Mouse (Mus musculus) forebrain, embryonic 14.5 days (tissue): ENCODE measurements around the gene Mical3. TPM values are rescaled to one million over a fixed set of nuclear protein-coding genes. Genes with fewer than 3 reads are reported as not detected.
"Not testable (repeated sequence)": the region's sequence is repeated elsewhere in the genome, so short reads cannot be mapped to it uniquely, and the experiment has no call there.

Experiments used
- ATAC-seq: fragments of 200-750 bp; cut with Nextera tagmentation; 2 replicates; pipeline ENCODE4 v1.8.0; 2017; ENCODE audit warnings: mild to moderate bottlenecking, moderate library complexity
- DNase-seq: peaks from one replicate; pipeline ENCODE4 v3.0.0-alpha.2; 2015; ENCODE audit warnings: low spot score
- H3K27ac ChIP-seq: fragments of 300-500 bp; sonication (generic); 2 replicates; pipeline ENCODE4 v1.5.1; 2014; ENCODE audit warnings: low read depth, mild to moderate bottlenecking, control low read depth, low read length, moderate library complexity
- H3K27me3 ChIP-seq: fragments of 300-500 bp; sonication (generic); replicated peaks from 2 replicates; pipeline ENCODE4 v1.6.1; 2014; ENCODE audit warnings: low read length, control low read depth, mixed read lengths; ENCODE audit not compliant: control insufficient read depth, insufficient read depth
- H3K36me3 ChIP-seq: fragments of 300-500 bp; sonication (generic); 2 replicates; pipeline ENCODE4 v1.6.1; 2014; ENCODE audit warnings: low read length, control low read depth; ENCODE audit not compliant: control insufficient read depth, insufficient read depth
- H3K4me1 ChIP-seq: fragments of 300-500 bp; sonication (generic); 2 replicates; pipeline ENCODE4 v1.6.1; 2014; ENCODE audit warnings: antibody characterized with exemption, low read length, control low read depth; ENCODE audit not compliant: control insufficient read depth, insufficient read depth
- H3K4me2 ChIP-seq: fragments of 300-500 bp; sonication (generic); 2 replicates; pipeline ENCODE4 v1.6.1; 2014; ENCODE audit warnings: mild to moderate bottlenecking, control low read depth, low read length
- H3K4me3 ChIP-seq: fragments of 300-500 bp; sonication (generic); 2 replicates; pipeline ENCODE4 v1.5.1; 2014; ENCODE audit warnings: low read depth, low read length, control low read depth
- H3K9ac ChIP-seq: fragments of 300-500 bp; sonication (generic); 2 replicates; pipeline ENCODE4 v1.6.1; 2014; ENCODE audit warnings: mild to moderate bottlenecking, low read length, control low read depth, moderate library complexity
- H3K9me3 ChIP-seq: fragments of 300-500 bp; sonication (generic); replicated peaks from 2 replicates; pipeline ENCODE4 v1.6.1; 2016; ENCODE audit warnings: low read length, control low read depth, mixed read lengths; ENCODE audit not compliant: control insufficient read depth
- WGBS: fragments of 180-500 bp; shearing (Covaris S2); extraction: QIAGEN DNeasy Blood & Tissue Kit; methylation state at CpG from one replicate; pipeline ENCODE4 v1.1.7; 2014; 5-methylcytosine and 5-hydroxymethylcytosine counted together
- polyA plus RNA-seq: library from polyadenylated mRNA; unstranded; fragments of >200 nt; fragmentation: Nextera tagmentation; extraction: Ambion mirVana; gene quantifications from 2 replicates; pipeline ENCODE4 v1.2.1, GENCODE M21; 2014

Gene Mical3
- polyA plus RNA-seq, 1 experiment from 2014 or later, result 19.4 TPM

- DNase-seq (no peak), ATAC-seq (no peak)
- Histone ChIP-seq H3K4me3 (no peak overlapping the region), H3K9me3 (no peaks in the 10 kb centered on the region), H3K27ac (no peak overlapping the region), H3K4me1 (no peaks in the 10 kb centered on the region), H3K36me3 (no peaks in the 10 kb centered on the region), H3K27me3 (no peaks in the 10 kb centered on the region), H3K9ac (no peak overlapping the region), H3K4me2 (no peak overlapping the region)
- 82% methylated on average over 3 of the region's 3 CpGs for WGBS
Observed at GRCm38 (mm10) chr6:120909501-120909900, 221.3 kb downstream of the Mical3 start.

- WGBS, result 92% methylated on average over 9 of the region's 10 CpGs
- H3K4me1 ChIP-seq, DNase-seq, H3K36me3 ChIP-seq, H3K4me2 ChIP-seq, H3K27ac ChIP-seq, H3K9me3 ChIP-seq, H3K9ac ChIP-seq, H3K4me3 ChIP-seq, H3K27me3 ChIP-seq, ATAC-seq: not testable (repeated sequence)
Observed at GRCm38 (mm10) chr6:120907876-120908597, 222.8 kb downstream of the Mical3 start.

- H3K36me3 ChIP-seq, result no peaks in the 10 kb centered on the region
- no peak overlapping the region for H3K9ac ChIP-seq
- no peak overlapping the region for H3K27ac ChIP-seq
- H3K4me2 ChIP-seq, result no peak overlapping the region
- no peaks in the 10 kb centered on the region for H3K9me3 ChIP-seq
- no peak overlapping the region for H3K4me3 ChIP-seq
- no peaks in the 10 kb centered on the region for H3K27me3 ChIP-seq
- H3K4me1 ChIP-seq, result no peaks in the 10 kb centered on the region
- DNase-seq (no peak), ATAC-seq (no peak)
- WGBS, result 88% methylated on average over 6 of the region's 6 CpGs
Observed at GRCm38 (mm10) chr6:120906521-120906920, 224.3 kb downstream of the Mical3 start.

GRCm38 (mm10) chr6:120905111-120905510 is 225.7 kb downstream of the Mical3 start:
- H3K4me2 ChIP-seq, result no peak overlapping the region
- no peak overlapping the region for H3K27ac ChIP-seq
- no peak overlapping the region for H3K9ac ChIP-seq
- no peaks in the 10 kb centered on the region for H3K9me3 ChIP-seq
- ATAC-seq (no peak), DNase-seq (no peak)
- no peaks in the 10 kb centered on the region for H3K27me3 ChIP-seq
- H3K36me3 ChIP-seq, result no peaks in the 10 kb centered on the region
- H3K4me1 ChIP-seq, result no peaks in the 10 kb centered on the region
- no peak overlapping the region for H3K4me3 ChIP-seq
- WGBS, result 76% methylated on average over 5 of the region's 5 CpGs

GRCm38 (mm10) chr6:120903961-120904360 is 226.8 kb downstream of the Mical3 start:
- no peaks in the 10 kb centered on the region for H3K36me3 ChIP-seq
- H3K27me3 ChIP-seq, result no peaks in the 10 kb centered on the region
- H3K4me1 ChIP-seq, result no peaks in the 10 kb centered on the region
- no peak for DNase-seq
- H3K27ac ChIP-seq, result no peak overlapping the region
- no peaks in the 10 kb centered on the region for H3K9me3 ChIP-seq
- H3K4me2 ChIP-seq, result no peak overlapping the region
- H3K4me3 ChIP-seq, result no peak overlapping the region
- H3K9ac ChIP-seq, result no peak overlapping the region
- 90% methylated on average over 11 of the region's 11 CpGs for WGBS
- ATAC-seq, result no peak

- no peak for ATAC-seq
- Histone ChIP-seq H3K4me2 (no peak overlapping the region), H3K27me3 (no peaks in the 10 kb centered on the region), H3K4me1 (no peaks in the 10 kb centered on the region), H3K36me3 (no peaks in the 10 kb centered on the region), H3K9me3 (no peaks in the 10 kb centered on the region), H3K27ac (no peak overlapping the region), H3K4me3 (no peak overlapping the region), H3K9ac (no peak overlapping the region)
- DNase-seq, result peak; percentile 19
- WGBS, result 54% methylated on average over 5 of the region's 5 CpGs
Observed at GRCm38 (mm10) chr6:120903450-120903912, 227.3 kb downstream of the Mical3 start.

GRCm38 (mm10) chr6:120901776-120902645 is 228.8 kb downstream of the Mical3 start:
- H3K36me3 ChIP-seq, result no peaks in the 10 kb centered on the region
- H3K9ac ChIP-seq, result no peak overlapping the region
- WGBS, result 86% methylated on average over 14 of the region's 14 CpGs
- H3K4me3 ChIP-seq, result no peak overlapping the region
- H3K27me3 ChIP-seq, result no peaks in the 10 kb centered on the region
- H3K4me1 ChIP-seq, result no peaks in the 10 kb centered on the region
- DNase-seq, result no peak
- no peak for ATAC-seq
- H3K9me3 ChIP-seq, result no peaks in the 10 kb centered on the region
- H3K27ac ChIP-seq, result no peak overlapping the region
- H3K4me2 ChIP-seq, result no peak overlapping the region

GRCm38 (mm10) chr6:120898188-120898833 is 232.5 kb downstream of the Mical3 start:
- peak; percentile 12; the same call in 1 of the 2 replicates for ATAC-seq
- WGBS, result 67% methylated on average over 6 of the region's 6 CpGs

More at GRCm38 (mm10) chr6:120898188-120898833, 232.5 kb downstream of the Mical3 start:
- Histone ChIP-seq H3K27me3 (no peaks in the 10 kb centered on the region), H3K4me3 (no peak overlapping the region), H3K9me3 (no peaks in the 10 kb centered on the region), H3K9ac (no peak overlapping the region), H3K4me2 (no peak overlapping the region), H3K27ac (no peak overlapping the region), H3K36me3 (peaks cover 15% of the 10 kb centered on the region), H3K4me1 (no peaks in the 10 kb centered on the region)
- DNase-seq, result peak; percentile 67
